Mouse (Mus musculus): ENCODE data around the gene Mpv17. TPM values are rescaled to one million over a fixed set of nuclear protein-coding genes. Genes with fewer than 3 reads are reported as not detected.

Gene Mpv17
- total RNA-seq (2017) = 22.0 TPM in 2 replicates

DNA sequence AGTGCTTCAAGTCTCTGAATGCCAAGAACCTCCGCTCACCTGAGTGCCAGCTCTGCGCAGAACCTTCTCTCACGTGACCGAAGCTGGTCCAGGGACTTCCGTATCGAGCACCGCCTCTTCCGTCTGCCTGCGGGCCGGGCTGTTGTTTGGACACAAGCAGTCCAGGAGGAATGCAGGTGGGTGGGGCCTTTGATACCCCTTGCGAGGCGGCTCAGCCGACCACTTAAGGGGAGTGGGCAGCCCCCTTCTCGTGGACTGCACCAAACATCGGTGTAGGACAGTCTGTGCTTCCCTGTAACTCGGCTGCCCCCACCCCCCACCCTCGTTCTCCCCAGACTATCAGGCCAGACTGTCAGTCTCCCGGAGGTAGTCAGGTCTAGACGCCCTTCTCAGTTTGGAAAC, at the start of gene Mpv17:
TSS of gene Mpv17 (minus strand) at position 100 of the 402 bp plus-strand sequence.
- peak; percentile 93 for ATAC-seq (replicated peaks; ENCODE audit: low read depth, poor library complexity, severe bottlenecking)

DNA sequence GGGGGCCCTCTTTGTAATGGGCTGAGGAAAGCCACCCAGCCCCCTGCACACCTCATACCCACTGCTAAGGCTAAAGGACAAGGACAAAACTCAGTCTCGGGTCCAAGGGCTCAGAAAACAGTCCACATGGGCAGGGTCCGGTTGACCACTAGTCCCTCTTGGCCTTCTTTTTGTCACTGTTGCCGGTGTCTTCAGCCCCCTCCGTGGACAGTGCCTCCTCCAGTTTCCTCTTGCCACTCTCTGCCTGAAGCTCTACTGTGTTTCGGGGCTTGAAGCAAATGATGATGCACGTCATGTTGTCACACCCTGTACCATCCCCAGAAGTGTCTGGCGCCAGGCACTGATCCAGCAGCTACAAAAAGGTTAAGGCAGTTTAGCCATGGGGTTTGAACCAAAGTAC, 48.9 kb upstream of the Mpv17 start:
- ATAC-seq (replicated peaks; ENCODE audit: low read depth, poor library complexity, severe bottlenecking) = no peak

DNA sequence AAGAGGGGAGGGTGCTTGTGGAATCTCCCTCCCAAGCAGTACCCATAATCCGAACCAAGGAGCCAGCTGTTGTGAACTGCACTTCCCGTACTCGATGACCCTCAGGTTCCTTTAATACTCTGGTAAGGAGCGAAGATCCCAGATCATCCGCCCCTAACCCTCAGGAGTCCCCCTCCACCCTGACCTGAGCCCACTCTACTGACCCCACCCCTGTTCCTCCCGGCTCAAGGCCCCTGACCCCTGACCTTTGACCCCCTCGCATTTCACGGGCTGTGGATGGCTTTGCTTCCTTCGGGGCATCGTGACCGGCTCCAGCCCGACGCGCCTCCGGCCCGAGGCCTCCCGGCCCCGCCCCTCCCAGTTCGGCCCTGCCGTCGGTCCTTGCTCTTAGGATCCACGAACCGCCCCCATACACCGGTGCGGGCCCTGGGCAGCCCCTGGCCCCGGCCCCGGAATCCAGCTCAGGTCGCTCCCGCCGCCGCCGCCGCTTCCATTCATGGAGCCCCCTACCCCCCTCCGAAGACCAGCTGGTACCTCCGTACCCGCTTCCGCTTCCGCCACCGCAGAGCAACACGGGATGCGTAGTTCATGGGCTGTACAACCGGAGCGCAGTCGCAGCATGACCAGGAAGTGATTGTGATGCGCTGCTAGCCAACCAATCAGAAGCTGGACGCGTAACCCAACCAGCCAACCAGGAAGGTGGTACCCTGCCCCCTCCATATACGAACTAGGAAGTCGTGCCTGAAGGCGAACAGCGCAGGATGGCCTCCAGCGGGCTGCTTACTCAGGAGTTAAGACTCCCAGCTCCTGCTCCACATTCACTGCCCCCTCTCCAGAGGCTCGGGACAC, 47.9 kb upstream of the Mpv17 start, which contains the start of gene Zfp513:
TSS of gene Zfp513 (minus strand) at position 562 of the 849 bp plus-strand sequence.
- ATAC-seq (replicated peaks; ENCODE audit: low read depth, poor library complexity, severe bottlenecking) = peak; percentile 98

DNA sequence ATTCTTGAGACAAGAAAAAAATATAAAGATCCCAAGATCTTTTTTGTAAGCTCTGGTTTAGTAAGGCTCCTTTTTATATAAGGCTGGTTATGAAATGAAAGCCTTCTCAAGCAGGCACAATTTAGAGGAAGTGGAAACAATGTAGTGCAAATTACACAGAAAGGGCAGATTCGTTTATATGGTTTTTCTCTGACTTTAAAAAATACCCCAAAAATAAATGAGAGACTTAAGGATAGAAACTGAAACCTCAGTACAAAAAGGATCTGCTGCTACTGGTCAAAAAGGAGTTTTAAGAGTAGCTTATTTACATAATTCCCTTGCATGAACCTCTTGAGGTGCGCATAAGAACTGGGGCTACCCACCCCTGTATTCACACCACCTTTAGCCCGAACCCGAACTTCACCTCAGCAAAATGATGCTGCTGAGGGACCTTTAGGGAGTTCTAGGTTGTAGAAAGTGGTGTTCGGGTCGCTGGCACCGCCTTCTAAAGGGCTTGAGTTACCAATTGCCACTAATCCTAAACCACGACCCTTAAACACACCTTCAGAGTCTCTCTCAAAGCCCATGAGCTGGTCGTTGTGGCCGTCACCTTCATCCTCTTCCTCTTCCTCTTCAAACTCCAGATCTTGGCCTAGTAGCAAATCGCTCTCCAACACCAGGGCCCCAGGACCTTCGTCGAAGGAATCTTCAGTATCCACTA, 47.1 kb upstream of the Mpv17 start:
- ATAC-seq (replicated peaks; ENCODE audit: low read depth, poor library complexity, severe bottlenecking) = no peak

DNA sequence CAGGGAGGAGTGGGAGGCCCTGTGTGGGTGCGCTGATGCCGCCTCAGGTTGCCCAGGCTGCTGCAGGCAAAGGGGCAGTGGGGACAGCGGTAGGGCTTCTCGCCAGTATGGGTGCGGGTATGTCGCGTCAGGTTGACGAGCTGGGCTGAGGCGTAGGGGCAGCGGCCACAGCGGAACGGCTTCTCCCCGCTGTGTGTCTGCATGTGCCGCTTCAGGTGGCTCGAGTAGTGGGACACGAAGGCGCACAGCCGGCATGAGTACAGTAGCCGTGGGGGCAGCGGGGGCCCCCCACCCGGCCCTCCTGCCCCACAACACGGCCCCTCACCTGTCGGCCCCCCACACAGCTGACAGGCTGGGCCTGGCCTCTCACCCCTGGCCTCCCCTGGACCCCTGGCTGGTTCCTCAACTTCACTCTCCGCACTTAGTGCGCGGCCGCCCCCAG, 46.3 kb upstream of the Mpv17 start:
- no peak for ATAC-seq (replicated peaks; ENCODE audit: low read depth, poor library complexity, severe bottlenecking)

DNA sequence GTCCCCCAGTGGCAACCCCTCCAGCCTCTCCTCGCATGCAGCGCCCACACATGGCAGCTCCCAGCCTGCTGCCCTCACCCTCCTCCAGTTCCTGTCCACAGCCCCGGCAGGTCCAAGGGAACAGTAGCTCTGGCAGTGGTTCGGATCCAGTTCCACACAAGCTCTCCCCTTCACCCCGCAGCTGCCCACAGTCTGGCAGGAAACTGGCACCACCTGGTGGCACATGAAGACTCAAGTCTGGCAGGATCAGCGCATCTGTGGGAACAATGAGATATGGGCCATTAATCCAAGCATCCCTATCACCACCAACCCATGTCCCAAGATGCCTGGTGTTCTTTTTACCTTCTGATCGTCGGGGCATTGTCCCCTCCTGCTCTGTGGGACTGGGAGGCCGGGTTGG, 45.8 kb upstream of the Mpv17 start:
- ATAC-seq (replicated peaks; ENCODE audit: low read depth, poor library complexity, severe bottlenecking) = no peak

DNA sequence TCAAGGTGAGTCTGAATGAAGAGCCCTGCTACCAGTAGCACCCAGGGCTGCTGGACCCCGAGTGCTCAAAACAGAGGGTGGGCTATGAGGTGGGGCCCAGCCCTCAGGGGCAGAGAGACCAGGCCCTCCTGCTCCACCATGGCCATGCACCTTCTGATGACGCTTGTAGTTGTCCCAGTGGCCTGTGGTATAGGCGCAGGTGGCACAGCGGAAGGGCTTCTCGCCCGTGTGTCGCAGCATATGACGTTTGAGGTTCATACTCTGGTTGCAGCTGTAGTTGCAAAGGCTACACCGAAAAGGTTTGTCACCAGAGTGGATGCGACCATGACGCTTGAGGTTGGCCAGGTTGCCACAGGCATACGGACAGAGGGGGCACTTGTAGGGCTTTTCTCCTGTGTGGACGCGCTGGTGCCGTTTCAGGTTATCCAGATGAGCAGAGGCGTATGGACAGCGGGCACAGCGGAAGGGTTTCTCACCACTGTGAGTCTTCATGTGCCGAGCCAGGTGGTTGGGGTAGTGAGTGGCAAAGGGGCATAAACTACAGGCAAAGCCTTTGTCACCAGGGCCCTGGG, 45.4 kb upstream of the Mpv17 start:
- ATAC-seq (replicated peaks; ENCODE audit: low read depth, poor library complexity, severe bottlenecking) = no peak

DNA sequence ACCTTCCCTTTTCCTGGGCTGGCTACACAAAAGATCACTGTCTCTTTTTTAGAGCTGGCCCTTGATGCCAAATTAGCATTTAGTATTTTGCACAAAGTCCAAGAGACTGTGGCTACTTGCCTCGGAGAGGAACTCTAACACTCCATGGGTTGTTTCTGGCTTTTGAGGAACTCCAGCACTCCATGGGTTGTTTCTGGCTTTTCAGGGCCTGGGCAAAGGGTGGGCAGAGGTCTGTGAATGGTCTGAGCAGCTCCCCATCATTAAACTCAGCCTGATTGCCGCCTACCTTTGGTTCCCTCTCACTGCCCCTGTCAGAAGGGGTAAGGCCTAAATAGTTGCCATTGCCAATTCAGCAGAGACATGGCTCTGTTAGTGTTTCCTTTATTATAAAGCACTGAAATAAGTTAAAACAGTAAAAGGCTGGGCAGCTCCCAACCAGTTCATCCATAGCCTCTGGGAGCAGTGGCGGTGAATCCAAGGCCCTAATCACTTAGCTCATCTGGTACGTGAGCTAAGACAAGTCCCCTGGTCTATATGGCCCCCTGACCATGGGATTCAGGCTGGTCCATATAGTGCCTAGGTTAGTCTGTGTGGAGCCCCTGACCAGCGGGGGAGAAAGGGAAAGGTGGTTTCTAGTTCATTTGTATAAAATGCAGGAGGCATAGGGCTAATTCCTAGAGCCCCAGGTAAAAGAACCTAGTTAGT, 44.7 kb upstream of the Mpv17 start:
- no peak for ATAC-seq (replicated peaks; ENCODE audit: low read depth, poor library complexity, severe bottlenecking)

DNA sequence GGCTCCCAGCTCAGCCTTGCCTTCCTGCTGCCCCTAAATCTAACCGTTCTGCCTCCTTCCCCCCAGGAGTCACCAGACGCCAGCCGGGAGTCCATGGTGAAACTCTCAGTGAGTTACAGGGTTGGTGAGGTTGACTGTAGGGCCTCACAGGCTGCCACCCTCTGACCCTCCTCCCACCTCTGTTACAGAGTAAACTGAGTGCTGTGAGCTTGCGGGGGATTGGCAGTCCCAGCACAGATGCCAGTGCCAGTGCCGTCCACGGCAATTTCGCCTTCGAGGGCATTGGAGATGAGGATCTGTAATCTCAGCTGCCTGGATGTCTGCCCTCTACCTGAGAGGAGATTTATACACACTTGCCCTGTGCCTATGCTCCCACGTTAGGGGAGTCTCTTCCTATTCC, 44.1 kb upstream of the Mpv17 start:
- ATAC-seq (replicated peaks; ENCODE audit: low read depth, poor library complexity, severe bottlenecking) = no peak

DNA sequence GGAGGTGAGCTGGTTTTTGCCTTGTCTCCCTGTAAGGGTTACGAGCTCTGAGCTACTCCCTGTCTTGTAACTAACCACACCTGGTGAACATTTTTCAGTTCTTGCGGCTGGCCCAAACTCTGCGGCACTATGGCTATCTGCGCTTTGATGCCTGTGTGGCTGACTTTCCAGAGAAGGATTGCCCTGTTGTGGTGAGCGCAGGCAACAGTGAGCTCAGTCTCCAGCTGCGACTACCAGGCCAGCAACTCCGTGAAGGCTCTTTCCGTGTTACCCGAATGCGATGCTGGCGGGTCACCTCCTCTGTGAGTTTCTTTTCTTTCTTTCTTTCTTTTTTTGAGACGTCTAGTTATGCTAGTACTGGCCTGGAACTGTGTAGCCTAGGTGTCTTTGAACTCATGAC, 43.0 kb upstream of the Mpv17 start:
- ATAC-seq (replicated peaks; ENCODE audit: low read depth, poor library complexity, severe bottlenecking) = no peak

DNA sequence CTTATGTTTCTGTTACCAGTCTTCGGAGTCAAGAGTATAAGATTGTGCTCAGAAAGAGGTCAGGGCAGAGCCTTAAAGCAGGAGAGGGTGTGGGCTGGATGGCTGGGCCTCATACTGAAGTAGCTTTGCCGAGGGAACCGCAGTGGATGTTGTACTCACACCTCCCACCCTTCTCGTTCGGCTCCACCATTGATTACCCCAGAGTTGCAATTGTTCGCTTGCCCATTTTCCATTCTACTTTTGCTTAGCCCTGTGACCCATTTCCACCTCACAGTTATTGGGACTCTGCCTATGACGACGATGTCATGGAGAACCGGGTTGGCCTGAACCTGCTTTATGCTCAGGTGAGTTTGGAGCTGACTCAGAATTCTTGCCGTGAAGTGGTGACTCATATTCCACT, 42.2 kb upstream of the Mpv17 start:
- no peak for ATAC-seq (replicated peaks; ENCODE audit: low read depth, poor library complexity, severe bottlenecking)

DNA sequence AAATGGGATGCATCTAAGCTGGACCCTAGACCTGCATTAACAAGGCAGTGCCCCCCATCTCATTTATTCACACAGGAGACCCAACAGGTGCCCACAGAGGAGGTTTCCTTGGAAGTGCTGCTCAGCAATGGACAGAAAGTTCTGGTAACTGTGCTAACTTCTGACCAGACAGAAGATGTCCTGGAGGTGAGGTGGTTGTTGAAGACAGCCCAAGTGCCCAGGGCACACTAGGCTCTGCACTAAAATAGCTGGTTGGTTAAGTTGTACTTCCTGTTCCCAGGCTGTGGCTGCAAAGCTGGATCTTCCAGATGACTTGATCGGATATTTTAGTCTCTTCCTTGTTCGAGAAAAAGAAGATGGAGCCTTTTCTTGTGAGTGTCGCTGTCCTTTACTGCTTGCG, 41.6 kb upstream of the Mpv17 start:
- no peak for ATAC-seq (replicated peaks; ENCODE audit: low read depth, poor library complexity, severe bottlenecking)

DNA sequence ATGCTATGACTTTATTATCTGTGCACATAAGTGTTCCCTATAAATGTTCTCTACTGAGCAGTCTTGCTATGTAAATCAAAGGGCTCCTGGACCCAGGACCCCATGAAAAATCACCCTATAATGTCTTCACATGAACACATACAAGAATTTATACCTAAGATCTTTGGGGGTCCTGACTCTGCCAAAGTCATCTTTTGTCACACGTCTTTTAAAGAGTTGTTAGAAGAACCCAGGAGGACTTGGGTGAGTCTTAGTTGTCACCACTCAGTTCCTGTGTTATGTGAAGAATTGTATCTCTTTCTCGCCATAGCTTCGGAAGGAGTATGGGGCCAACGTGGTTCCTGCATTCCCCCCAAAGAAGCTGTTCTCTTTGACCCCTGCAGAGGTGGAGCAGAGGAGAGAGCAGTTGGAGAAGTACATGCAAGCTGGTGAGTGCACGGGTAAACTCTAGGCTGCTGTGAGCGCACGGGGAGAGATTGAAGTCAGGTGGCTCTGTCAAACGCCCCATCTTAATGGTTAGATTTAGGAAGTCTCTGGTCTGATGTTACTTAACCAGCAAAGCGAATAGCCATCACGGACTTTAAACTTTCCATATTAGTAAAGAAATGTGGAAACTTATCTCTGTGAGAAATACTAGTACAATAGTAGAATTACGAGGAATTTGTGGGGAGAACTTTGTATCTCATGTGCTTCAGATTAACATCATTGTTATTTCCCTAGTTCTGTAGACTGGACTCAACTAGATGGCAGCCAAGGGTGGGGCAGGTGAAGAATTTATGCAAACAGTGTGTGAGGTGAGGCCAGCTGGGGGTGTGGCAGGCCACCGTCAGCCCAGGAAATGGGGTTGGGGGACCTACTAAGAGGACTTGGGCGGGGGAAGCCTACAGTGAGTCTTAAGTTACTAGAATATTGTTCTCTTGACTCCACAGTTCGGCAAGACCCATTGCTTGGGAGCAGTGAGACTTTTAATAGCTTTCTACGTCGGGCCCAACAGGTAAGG, 40.7 kb upstream of the Mpv17 start:
- ATAC-seq (replicated peaks; ENCODE audit: low read depth, poor library complexity, severe bottlenecking) = no peak

DNA sequence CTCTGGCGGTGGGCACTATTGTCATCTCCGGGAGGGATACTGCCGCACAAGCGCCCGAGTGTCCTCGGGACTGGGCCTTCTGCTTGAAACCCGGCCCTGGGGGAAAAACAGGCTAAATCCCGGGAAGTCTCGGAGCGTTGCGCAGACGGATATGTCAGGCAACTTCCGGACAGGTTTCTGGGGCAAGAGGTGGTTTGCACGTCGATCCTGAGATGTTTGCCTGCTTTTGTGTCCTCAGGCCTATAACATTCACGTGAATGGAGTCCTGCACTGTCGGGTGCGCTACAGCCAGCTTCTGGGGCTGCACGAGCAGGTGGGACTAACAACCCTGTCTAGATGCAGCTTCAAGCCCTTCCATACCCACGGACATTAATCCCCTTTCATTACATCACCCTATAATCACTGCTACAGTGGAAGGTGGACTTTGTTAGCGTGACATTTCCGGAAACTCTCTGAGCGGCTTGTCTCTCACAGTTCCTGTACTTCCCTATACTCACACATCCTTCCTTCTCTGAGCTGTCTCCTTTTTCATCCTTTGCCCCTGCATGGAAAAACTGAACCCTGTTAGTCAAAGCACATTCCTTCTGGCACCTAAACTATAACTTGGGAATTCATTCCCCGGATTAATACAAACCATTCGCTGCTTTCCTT, 39.7 kb upstream of the Mpv17 start:
- no peak for ATAC-seq (replicated peaks; ENCODE audit: low read depth, poor library complexity, severe bottlenecking)

DNA sequence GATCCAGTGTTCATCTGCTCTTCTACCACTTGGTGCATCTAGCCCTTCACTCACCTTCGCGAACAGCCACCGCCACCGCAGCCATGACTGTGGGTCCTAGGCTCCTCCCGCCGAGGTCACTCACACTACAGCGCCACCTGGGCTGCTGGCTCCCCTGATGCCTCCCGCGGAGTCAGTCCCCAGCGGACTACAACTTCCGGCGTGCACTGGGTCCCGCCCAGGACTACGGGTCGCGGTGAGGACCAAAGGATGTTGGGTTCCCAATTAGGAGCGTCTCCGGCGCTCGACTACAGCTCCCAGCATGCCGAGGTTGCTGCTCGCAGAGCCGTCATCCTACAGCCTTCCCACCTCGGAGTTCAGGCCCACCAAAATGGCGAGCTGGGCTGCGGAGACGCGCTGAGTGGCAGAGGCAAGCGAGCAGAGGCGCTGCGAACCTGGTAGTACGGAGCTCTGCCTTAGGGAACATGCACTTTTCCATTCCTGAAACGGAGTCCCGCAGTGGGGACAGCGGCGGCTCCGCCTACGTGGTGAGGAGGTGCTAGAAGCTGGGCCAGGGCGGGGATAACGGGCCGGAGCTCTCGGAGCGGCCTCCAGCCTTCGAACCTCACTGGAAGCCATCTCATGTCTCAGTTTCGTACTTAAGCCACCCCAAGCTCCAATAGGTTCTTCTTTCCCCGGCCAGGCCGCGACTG, 39.0 kb upstream of the Mpv17 start, which contains the start of the genes Snx17 and Eif2b4:
TSS of gene Snx17 (plus strand) at position 289 of the 692 bp plus-strand sequence.
TSS of gene Eif2b4 (minus strand) at position 492 of the 692 bp plus-strand sequence.
- ATAC-seq (replicated peaks; ENCODE audit: low read depth, poor library complexity, severe bottlenecking) = peak; percentile 93

DNA sequence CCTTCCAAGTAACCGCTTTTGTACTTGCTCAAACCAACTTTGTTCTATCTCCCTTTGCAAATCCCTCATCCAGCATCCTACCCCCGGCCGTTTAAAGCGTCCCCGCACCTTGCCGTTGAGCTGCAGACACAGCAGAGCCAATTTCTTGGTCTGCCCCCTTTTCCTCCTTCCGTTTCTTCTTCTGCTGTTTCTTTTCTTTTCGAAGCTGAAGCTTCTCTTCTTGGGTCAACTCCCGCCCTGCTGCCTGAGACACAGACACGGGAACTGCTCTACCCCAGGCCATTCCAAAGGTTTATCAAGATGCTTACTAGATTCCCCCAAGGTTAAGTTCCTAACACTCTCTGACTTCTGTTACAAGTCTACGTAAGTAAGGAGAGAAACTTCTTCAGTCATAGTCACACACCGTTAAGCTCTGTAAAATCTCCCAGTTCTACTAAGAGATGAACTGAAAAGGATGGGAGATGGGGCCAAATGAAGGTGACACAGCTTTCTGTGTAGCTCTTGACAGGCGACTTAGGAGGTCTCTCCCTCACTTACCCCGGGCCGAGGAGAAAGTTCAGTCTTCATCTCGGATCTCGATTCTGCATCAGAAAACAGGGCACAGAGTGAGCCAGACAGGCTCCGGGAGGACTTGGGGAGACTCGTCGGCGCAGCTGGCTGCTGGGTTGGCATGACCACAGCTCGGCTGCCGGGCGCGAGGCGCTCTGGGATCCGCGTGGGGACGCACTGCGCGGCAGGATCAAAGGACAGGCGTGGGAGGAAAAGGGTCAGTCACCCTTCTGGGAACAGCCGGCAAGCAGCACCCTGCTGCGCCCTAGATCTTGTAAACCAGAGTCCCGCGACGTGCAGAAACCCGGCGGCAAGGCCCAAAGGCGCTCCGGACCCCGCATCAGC, 38.2 kb upstream of the Mpv17 start:
- ATAC-seq (replicated peaks; ENCODE audit: low read depth, poor library complexity, severe bottlenecking) = peak; percentile 31; the same call in 1 of the 2 replicates

DNA sequence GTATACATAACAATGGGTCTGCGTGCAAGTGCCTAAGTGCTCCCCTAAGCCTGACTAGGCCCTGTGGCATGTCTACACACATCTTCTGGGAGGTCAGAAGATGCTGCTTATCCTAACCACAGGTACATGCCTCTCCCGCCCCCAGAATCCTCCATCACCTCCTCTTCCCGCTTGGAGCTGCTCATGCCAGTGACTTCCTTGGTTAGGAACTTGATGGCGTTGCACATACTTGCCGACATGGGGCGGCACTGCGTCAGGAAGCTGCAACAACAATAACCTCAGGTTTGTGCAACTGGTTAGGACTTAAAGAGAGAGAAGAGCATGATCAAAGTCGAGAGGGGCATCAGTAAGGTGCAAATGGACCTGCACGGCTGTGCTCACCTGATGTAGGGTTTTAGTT, 36.1 kb upstream of the Mpv17 start:
- no peak for ATAC-seq (replicated peaks; ENCODE audit: low read depth, poor library complexity, severe bottlenecking)
